Mouse (Mus musculus): ENCODE measurements around the gene Selenov.

GRCm38 (mm10) chr7:28339213-28339917 lies 48.4 kb upstream of the Selenov start:
- no peak for TF ChIP-seq FLI1 (IDR thresholded peaks at IDR 0.05; ENCODE audit: low read length)
- no peak for TF ChIP-seq GATA1 (IDR thresholded peaks at IDR 0.05; ENCODE audit: borderline replicate concordance, low read length)

All from megakaryocyte, embryonic 14.5 days (primary cell).